Mouse (Mus musculus) T-helper 17 cell (primary cell): ENCODE results near the gene Ssr1.

ENCODE experiments used
- in situ Hi-C, 2 experiments: fragments of 300-600 bp; cut with MboI, MseI; formaldehyde crosslinking; loops; 1 replicate in 1 of 2; 2 replicates in 1 of 2; pipeline ENCODE4 v1.15.1; 2025; ENCODE audit warnings: high pct_unique_total_duplicates in 2 of 2

Ssr1 gene

GRCm38 (mm10) chr13:37923643-37924460 is 70.2 kb downstream of the Ssr1 start:
- in situ Hi-C loops = no loop called here

DNA sequence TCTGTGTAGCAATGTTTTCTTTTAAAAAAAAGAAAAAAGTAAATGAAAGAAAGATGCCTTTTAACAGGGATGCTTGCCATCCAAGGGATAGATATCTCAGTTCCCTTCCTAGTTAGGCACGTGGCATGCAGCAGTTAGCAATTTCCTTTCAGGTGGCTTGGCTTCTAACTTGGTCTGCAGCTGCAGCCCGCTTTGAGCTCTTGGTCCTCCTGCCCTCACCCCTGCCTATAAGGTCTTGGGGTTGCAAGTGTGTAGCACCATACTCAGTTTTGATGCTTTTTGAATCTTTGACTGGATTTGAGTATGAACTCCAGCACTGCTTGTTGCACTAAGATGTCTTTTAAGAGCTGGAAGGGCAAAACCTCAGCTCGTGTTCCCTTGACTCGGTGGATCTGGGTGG is 70.9 kb downstream of the Ssr1 start:
- in situ Hi-C loops = no loop called here

- in situ Hi-C loops = no loop called here
Measured at GRCm38 (mm10) chr13:37920727-37921126, 73.3 kb downstream of the Ssr1 start.

DNA sequence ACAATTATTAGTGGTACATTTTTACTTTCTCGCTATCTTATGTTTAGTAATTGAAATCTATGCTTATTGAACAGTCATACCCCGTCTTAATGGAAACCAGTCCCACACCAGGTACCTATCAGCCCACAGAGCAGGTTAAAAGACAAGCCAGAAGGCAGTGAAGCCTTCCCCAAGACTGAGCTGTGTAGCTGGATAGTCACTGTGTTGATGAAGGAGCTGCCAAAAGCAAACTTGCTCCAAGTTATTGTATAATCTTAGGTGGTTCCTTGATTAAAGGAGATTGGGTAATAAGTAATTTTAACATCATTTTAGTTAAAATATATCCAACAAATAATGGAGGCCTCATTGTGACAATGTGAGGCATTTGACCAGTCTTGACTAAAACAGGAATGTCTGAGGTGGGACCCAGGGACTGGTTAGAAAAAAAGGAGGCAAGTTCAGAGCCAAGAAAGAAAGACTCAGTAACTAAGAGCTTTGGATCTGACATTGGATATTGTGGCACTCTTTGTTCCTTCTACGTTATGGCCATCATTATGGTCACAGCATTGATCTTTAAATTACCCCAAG is 74.2 kb downstream of the Ssr1 start:
- in situ Hi-C loops = loop anchor here in 1 of 2 experiments (10.0 kb wide), 1 partner anchor 1335 kb away; no protein-coding TSS in a partner anchor

- in situ Hi-C loops = loop anchor here in 1 of 2 experiments (10.0 kb wide), 1 partner anchor 1334 kb away; no protein-coding TSS in a partner anchor
Measured at GRCm38 (mm10) chr13:37918336-37919261, 75.4 kb downstream of the Ssr1 start.
